Mouse (Mus musculus): ENCODE measurements at regions not wholly inside any gene's neighbourhood (a gene's known extent, or its start where the extent isn't known, plus 50 kb on each side); places are given as distances from the start of the nearest gene placed in this dataset.

GRCm38 (mm10) chr8:8871938-8872337 is 181.6 kb upstream of the Arglu1 start:
- H3K9me3 ChIP-seq = no peaks in the 10 kb centered on the region
- no peak overlapping the region for H3K4me3 ChIP-seq
- H3K4me1 ChIP-seq (replicated peaks) = peaks cover 26% of the 10 kb centered on the region
- peaks cover 28% of the 10 kb centered on the region; the same call in 1 of the 2 replicates for H3K27me3 ChIP-seq
- no peak for ATAC-seq (ENCODE audit: low FRiP score)
- H3K9ac ChIP-seq = no peak overlapping the region
- H3K36me3 ChIP-seq = no peaks in the 10 kb centered on the region
- no peak overlapping the region for H3K27ac ChIP-seq
- no peak overlapping the region for H3K4me2 ChIP-seq
- 20% methylated on average over 3 of the region's 3 CpGs for WGBS

GRCm38 (mm10) chr8:8871039-8871438 is 180.7 kb upstream of the Arglu1 start:
- no peak overlapping the region for H3K4me2 ChIP-seq
- H3K36me3 ChIP-seq = no peaks in the 10 kb centered on the region
- H3K4me3 ChIP-seq = no peak overlapping the region
- 0 out of 2 replicates have a peak, but pooled peaks have one; percentile 2 for ATAC-seq (ENCODE audit: low FRiP score)
- H3K4me1 ChIP-seq (replicated peaks) = peaks cover 23% of the 10 kb centered on the region
- H3K27ac ChIP-seq = no peak overlapping the region
- no peak overlapping the region for H3K9ac ChIP-seq
- H3K27me3 ChIP-seq = peaks cover 22% of the 10 kb centered on the region; the same call in 1 of the 2 replicates
- WGBS = 42% methylated on average over 8 of the region's 8 CpGs
- no peaks in the 10 kb centered on the region for H3K9me3 ChIP-seq

- H3K4me2 ChIP-seq = no peak overlapping the region
- H3K27ac ChIP-seq = peak overlapping the region; percentile 40; the same call in 1 of the 2 replicates
- no peak overlapping the region for H3K4me3 ChIP-seq
- peaks cover 23% of the 10 kb centered on the region for H3K4me1 ChIP-seq (replicated peaks)
- H3K9ac ChIP-seq = 0 out of 2 replicates have a peak overlapping the region, but pooled peaks have one; percentile 15
- 1% methylated on average over 4 of the region's 4 CpGs for WGBS
- H3K27me3 ChIP-seq = peaks cover 22% of the 10 kb centered on the region; the same call in 1 of the 2 replicates
- H3K9me3 ChIP-seq = no peaks in the 10 kb centered on the region
- no peaks in the 10 kb centered on the region for H3K36me3 ChIP-seq
- peak; percentile 72 for ATAC-seq (ENCODE audit: low FRiP score)
Observed at GRCm38 (mm10) chr8:8870487-8870886, 180.2 kb upstream of the Arglu1 start.

GRCm38 (mm10) chr8:8869338-8869737 is 179.0 kb upstream of the Arglu1 start:
- 0 out of 2 replicates have a peak, but pooled peaks have one; percentile 31 for ATAC-seq (ENCODE audit: low FRiP score)
- no peak overlapping the region for H3K4me3 ChIP-seq
- H3K9me3 ChIP-seq = no peaks in the 10 kb centered on the region
- peaks cover 23% of the 10 kb centered on the region for H3K4me1 ChIP-seq (replicated peaks)
- H3K27me3 ChIP-seq = peaks cover 22% of the 10 kb centered on the region; the same call in 1 of the 2 replicates
- H3K9ac ChIP-seq = no peak overlapping the region
- H3K27ac ChIP-seq = no peak overlapping the region
- no peaks in the 10 kb centered on the region for H3K36me3 ChIP-seq
- H3K4me2 ChIP-seq = no peak overlapping the region
- WGBS = 48% methylated on average over 6 of the region's 6 CpGs

GRCm38 (mm10) chr8:8867924-8868323 is 177.6 kb upstream of the Arglu1 start:
- WGBS = 64% methylated on average over 8 of the region's 8 CpGs
- ATAC-seq (ENCODE audit: low FRiP score) = no peak
- no peak overlapping the region for H3K9ac ChIP-seq
- H3K36me3 ChIP-seq = no peaks in the 10 kb centered on the region
- no peaks in the 10 kb centered on the region for H3K9me3 ChIP-seq
- H3K4me2 ChIP-seq = no peak overlapping the region
- no peak overlapping the region for H3K4me3 ChIP-seq
- H3K27me3 ChIP-seq = peaks cover 20% of the 10 kb centered on the region; the same call in 1 of the 2 replicates
- H3K27ac ChIP-seq = no peak overlapping the region
- peaks cover 23% of the 10 kb centered on the region for H3K4me1 ChIP-seq (replicated peaks)

- no peak overlapping the region for H3K27ac ChIP-seq
- ATAC-seq (ENCODE audit: low FRiP score) = no peak
- no peak overlapping the region for H3K4me2 ChIP-seq
- no peaks in the 10 kb centered on the region for H3K36me3 ChIP-seq
- no peaks in the 10 kb centered on the region for H3K9me3 ChIP-seq
- 64% methylated on average over 9 of the region's 9 CpGs for WGBS
- 0 out of 2 replicates have a peak, but pooled peaks cover 15% of the 10 kb centered on the region for H3K27me3 ChIP-seq
- no peak overlapping the region for H3K9ac ChIP-seq
- peaks cover 23% of the 10 kb centered on the region for H3K4me1 ChIP-seq (replicated peaks)
- no peak overlapping the region for H3K4me3 ChIP-seq
Observed at GRCm38 (mm10) chr8:8867126-8867777, 176.9 kb upstream of the Arglu1 start.

- no peak for ATAC-seq (ENCODE audit: low FRiP score)
- no peak overlapping the region for H3K4me3 ChIP-seq
- peaks cover 3% of the 10 kb centered on the region; the same call in 1 of the 2 replicates for H3K4me1 ChIP-seq (replicated peaks)
- H3K9me3 ChIP-seq = no peaks in the 10 kb centered on the region
- H3K9ac ChIP-seq = no peak overlapping the region
- H3K4me2 ChIP-seq = no peak overlapping the region
- no peaks in the 10 kb centered on the region for H3K36me3 ChIP-seq
- no peak overlapping the region for H3K27ac ChIP-seq
- H3K27me3 ChIP-seq = 0 out of 2 replicates have a peak, but pooled peaks cover 8% of the 10 kb centered on the region
- WGBS = 78% methylated on average over 6 of the region's 6 CpGs
Observed at GRCm38 (mm10) chr8:8862767-8863166, 172.4 kb upstream of the Arglu1 start.

- no peaks in the 10 kb centered on the region for H3K9me3 ChIP-seq
- no peak for ATAC-seq (ENCODE audit: low FRiP score)
- no peak overlapping the region for H3K4me3 ChIP-seq
- H3K36me3 ChIP-seq = no peaks in the 10 kb centered on the region
- no peak overlapping the region for H3K9ac ChIP-seq
- no peak overlapping the region for H3K27ac ChIP-seq
- no peaks in the 10 kb centered on the region for H3K27me3 ChIP-seq
- no peak overlapping the region for H3K4me2 ChIP-seq
- H3K4me1 ChIP-seq (replicated peaks) = peaks cover 3% of the 10 kb centered on the region; the same call in 1 of the 2 replicates
- WGBS = 57% methylated on average over 9 of the region's 9 CpGs
Observed at GRCm38 (mm10) chr8:8861331-8861940, 171.1 kb upstream of the Arglu1 start.

- WGBS = 79% methylated on average over 3 of the region's 3 CpGs
- no peak overlapping the region for H3K4me3 ChIP-seq
- H3K27me3 ChIP-seq = no peaks in the 10 kb centered on the region
- H3K4me2 ChIP-seq = no peak overlapping the region
- ATAC-seq (ENCODE audit: low FRiP score) = no peak
- H3K27ac ChIP-seq = no peak overlapping the region
- no peak overlapping the region for H3K9ac ChIP-seq
- H3K36me3 ChIP-seq = no peaks in the 10 kb centered on the region
- H3K4me1 ChIP-seq (replicated peaks) = peaks cover 7% of the 10 kb centered on the region; the same call in 1 of the 2 replicates
- H3K9me3 ChIP-seq = no peaks in the 10 kb centered on the region
Observed at GRCm38 (mm10) chr8:8858636-8859035, 168.3 kb upstream of the Arglu1 start.

- no peak for ATAC-seq (ENCODE audit: low FRiP score)
- Histone ChIP-seq H3K27ac (no peak overlapping the region), H3K4me2 (no peak overlapping the region), H3K9ac (no peak overlapping the region), H3K36me3 (no peaks in the 10 kb centered on the region), H3K27me3 (no peaks in the 10 kb centered on the region), H3K9me3 (no peaks in the 10 kb centered on the region), H3K4me3 (no peak overlapping the region), H3K4me1 (replicated peaks) (peaks cover 11% of the 10 kb centered on the region; the same call in 1 of the 2 replicates)
- WGBS = 31% methylated on average over 7 of the region's 7 CpGs
Observed at GRCm38 (mm10) chr8:8852656-8853366, 162.5 kb upstream of the Arglu1 start.

GRCm38 (mm10) chr8:8851271-8851670 is 160.9 kb upstream of the Arglu1 start:
- H3K36me3 ChIP-seq = no peaks in the 10 kb centered on the region
- 80% methylated on average over 4 of the region's 4 CpGs for WGBS
- no peaks in the 10 kb centered on the region for H3K27me3 ChIP-seq
- H3K27ac ChIP-seq = no peak overlapping the region
- no peak overlapping the region for H3K9ac ChIP-seq
- no peak for ATAC-seq (ENCODE audit: low FRiP score)
- peaks cover 11% of the 10 kb centered on the region; the same call in 1 of the 2 replicates for H3K4me1 ChIP-seq (replicated peaks)
- H3K4me3 ChIP-seq = no peak overlapping the region
- H3K9me3 ChIP-seq = no peaks in the 10 kb centered on the region
- no peak overlapping the region for H3K4me2 ChIP-seq

GRCm38 (mm10) chr8:8850766-8851165 is 160.4 kb upstream of the Arglu1 start:
- 67% methylated on average over 8 of the region's 8 CpGs for WGBS
- H3K4me1 ChIP-seq (replicated peaks) = peaks cover 7% of the 10 kb centered on the region; the same call in 1 of the 2 replicates
- no peaks in the 10 kb centered on the region for H3K27me3 ChIP-seq
- H3K27ac ChIP-seq = no peak overlapping the region
- H3K36me3 ChIP-seq = no peaks in the 10 kb centered on the region
- no peaks in the 10 kb centered on the region for H3K9me3 ChIP-seq
- H3K4me3 ChIP-seq = no peak overlapping the region
- H3K4me2 ChIP-seq = no peak overlapping the region
- ATAC-seq (ENCODE audit: low FRiP score) = no peak
- H3K9ac ChIP-seq = no peak overlapping the region
